Mouse (Mus musculus) embryonic facial prominence, embryonic 11.5 days (tissue): Measurements from ENCODE around the gene Erich3. TPM values are rescaled to one million over a fixed set of nuclear protein-coding genes. Genes with fewer than 3 reads are reported as not detected.

ENCODE experiments used
- ATAC-seq: fragments of 200-750 bp; cut with Nextera tagmentation; replicated peaks from 2 replicates; pipeline ENCODE4 v1.8.0; 2017; ENCODE audit warnings: low read depth; ENCODE audit not compliant: insufficient number of reproducible peaks, low FRiP score, low TSS enrichment
- DNase-seq: peaks from one replicate; pipeline ENCODE4 v3.0.0-alpha.2; 2015; ENCODE audit warnings: low spot score
- H3K27ac ChIP-seq: fragments of 300-500 bp; sonication (generic); replicated peaks from 2 replicates; pipeline ENCODE4 v1.5.1; 2014; ENCODE audit warnings: mild to moderate bottlenecking, low read depth, low read length, control low read depth
- H3K27me3 ChIP-seq: fragments of 300-500 bp; sonication (generic); 2 replicates; pipeline ENCODE4 v1.6.1; 2014; ENCODE audit warnings: mild to moderate bottlenecking, low read length, moderate library complexity, mixed read lengths; ENCODE audit not compliant: control insufficient read depth, insufficient read depth
- H3K36me3 ChIP-seq: fragments of 300-500 bp; sonication (generic); replicated peaks from 2 replicates; pipeline ENCODE4 v1.6.1; 2014; ENCODE audit warnings: low read depth, mild to moderate bottlenecking, low read length, moderate library complexity, mixed read lengths; ENCODE audit not compliant: control insufficient read depth, insufficient read depth
- H3K4me1 ChIP-seq: fragments of 300-500 bp; sonication (generic); 2 replicates; pipeline ENCODE4 v1.6.1; 2014; ENCODE audit warnings: low read length, mixed read lengths; ENCODE audit not compliant: control insufficient read depth, insufficient read depth
- H3K4me2 ChIP-seq: fragments of 300-500 bp; sonication (generic); 2 replicates; pipeline ENCODE4 v1.6.1; 2014; ENCODE audit warnings: low read depth, mild to moderate bottlenecking, control low read depth, low read length, moderate library complexity
- H3K4me3 ChIP-seq: fragments of 300-500 bp; sonication (generic); 2 replicates; pipeline ENCODE4 v1.5.1; 2014; ENCODE audit warnings: low read depth, low read length, control low read depth
- H3K9ac ChIP-seq: fragments of 300-500 bp; sonication (generic); replicated peaks from 2 replicates; pipeline ENCODE4 v1.6.1; 2014; ENCODE audit warnings: mild to moderate bottlenecking, control low read depth, low read length
- H3K9me3 ChIP-seq: fragments of 300-500 bp; sonication (generic); replicated peaks from 2 replicates; pipeline ENCODE4 v1.6.1; 2016; ENCODE audit warnings: mild to moderate bottlenecking, low read length, inconsistent platforms, mixed read lengths; ENCODE audit not compliant: control insufficient read depth
- WGBS: fragments of 180-500 bp; shearing (Covaris S2); extraction: QIAGEN DNeasy Blood & Tissue Kit; methylation state at CpG from one replicate; pipeline ENCODE4 v1.1.7; 2014; 5-methylcytosine and 5-hydroxymethylcytosine counted together
- polyA plus RNA-seq: library from polyadenylated mRNA; unstranded; fragments of >200 nt; fragmentation: Nextera tagmentation; extraction: Ambion mirVana; gene quantifications from 2 replicates; pipeline ENCODE4 v1.2.1, GENCODE M21; 2014

The Erich3 gene
- polyA plus RNA-seq, 1 experiment from 2014 or later, result 0.17 TPM

DNA sequence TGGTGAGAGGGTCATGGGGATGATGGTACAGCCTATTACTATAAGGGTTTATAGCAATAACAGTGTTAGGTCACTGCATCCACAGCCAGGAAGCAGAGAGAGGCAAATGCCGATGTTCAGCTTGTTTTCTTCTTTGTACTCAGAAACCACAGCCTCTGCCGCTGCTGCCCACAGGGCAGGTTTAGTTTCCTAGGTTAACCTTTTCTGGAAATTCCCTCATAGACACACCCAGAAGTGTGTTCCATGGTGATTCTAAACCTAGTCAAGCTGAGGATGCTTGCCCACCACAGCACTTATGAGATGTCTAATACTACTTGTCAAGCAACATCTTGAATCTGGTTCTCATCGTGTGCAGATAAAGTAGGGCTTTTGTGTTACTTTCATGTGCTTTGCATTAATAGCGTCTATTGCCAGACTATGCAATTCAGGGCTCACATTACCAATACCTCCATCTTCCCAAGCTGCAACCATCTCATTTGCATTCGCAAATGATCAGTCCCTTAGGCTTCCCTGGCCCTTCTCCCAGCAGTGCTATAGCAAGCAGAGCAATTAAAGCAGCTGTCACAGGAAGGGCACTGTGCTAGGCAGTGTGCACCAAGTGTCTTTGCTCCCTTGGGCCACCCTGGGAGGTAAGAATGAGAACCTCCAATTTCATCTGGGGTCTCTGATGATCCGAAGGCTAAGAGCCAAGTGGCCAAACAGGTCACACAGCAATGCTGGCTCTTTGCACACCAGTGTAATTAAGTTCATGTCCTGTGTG, 115.4 kb downstream of the Erich3 start:
- Histone ChIP-seq H3K27me3 (no peaks in the 10 kb centered on the region), H3K9ac (no peak overlapping the region), H3K36me3 (no peaks in the 10 kb centered on the region), H3K27ac (no peak overlapping the region), H3K4me1 (no peaks in the 10 kb centered on the region), H3K4me3 (no peak overlapping the region), H3K9me3 (no peaks in the 10 kb centered on the region), H3K4me2 (no peak overlapping the region)
- 50% methylated on average over 6 of the region's 6 CpGs for WGBS
- DNase-seq (peak; percentile 25), ATAC-seq (peak; percentile 63; the same call in 1 of the 2 replicates)

DNA sequence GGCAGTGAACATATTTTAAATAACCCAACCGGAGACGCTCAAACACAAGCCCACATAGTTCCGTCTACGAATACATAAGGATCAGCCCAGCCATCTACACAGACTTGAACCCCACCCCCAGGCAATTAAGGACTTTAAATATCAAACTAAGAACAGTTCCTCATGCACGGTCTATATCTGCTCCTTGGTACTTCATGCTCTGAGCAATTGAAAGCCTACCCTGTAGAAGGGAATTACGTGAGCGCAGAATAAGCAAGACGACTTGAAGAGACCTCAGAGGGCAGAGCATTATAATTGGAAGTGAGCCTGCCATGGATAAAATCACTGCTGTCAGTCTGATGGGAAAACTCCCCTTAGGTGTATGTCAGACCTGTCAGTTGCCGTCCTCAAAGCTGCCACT, 122.7 kb downstream of the Erich3 start:
- 90% methylated on average over 9 of the region's 9 CpGs for WGBS
- no peaks in the 10 kb centered on the region for H3K9me3 ChIP-seq
- no peaks in the 10 kb centered on the region for H3K27me3 ChIP-seq
- H3K4me2 ChIP-seq, result no peak overlapping the region
- H3K4me1 ChIP-seq, result no peaks in the 10 kb centered on the region
- H3K36me3 ChIP-seq, result no peaks in the 10 kb centered on the region
- ATAC-seq (no peak), DNase-seq (no peak)
- no peak overlapping the region for H3K4me3 ChIP-seq
- H3K9ac ChIP-seq, result no peak overlapping the region
- no peak overlapping the region for H3K27ac ChIP-seq

DNA sequence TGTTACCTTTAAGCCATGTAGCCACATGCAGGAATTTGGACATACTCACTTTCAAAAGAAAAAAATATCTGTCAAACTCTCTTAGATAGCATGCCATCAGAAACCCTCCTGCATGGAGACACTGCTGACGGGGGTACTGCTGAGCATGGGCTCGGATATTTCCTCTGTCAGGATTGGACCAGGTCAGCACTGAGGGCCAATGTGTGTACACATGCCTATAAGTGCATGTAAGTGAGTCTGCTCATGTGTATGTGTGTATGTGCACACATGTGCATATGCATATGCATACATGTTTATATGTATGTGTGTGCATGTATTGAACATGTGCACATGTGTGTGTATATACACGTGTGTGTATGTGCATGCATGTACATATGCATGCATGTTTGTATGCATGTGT, 124.0 kb downstream of the Erich3 start:
- Histone ChIP-seq H3K36me3 (no peaks in the 10 kb centered on the region), H3K4me2 (no peak overlapping the region), H3K9me3 (no peaks in the 10 kb centered on the region), H3K9ac (no peak overlapping the region), H3K4me1 (no peaks in the 10 kb centered on the region), H3K4me3 (no peak overlapping the region), H3K27ac (no peak overlapping the region), H3K27me3 (no peaks in the 10 kb centered on the region)
- ATAC-seq (no peak), DNase-seq (no peak)
- 77% methylated on average over 3 of the region's 3 CpGs for WGBS

DNA sequence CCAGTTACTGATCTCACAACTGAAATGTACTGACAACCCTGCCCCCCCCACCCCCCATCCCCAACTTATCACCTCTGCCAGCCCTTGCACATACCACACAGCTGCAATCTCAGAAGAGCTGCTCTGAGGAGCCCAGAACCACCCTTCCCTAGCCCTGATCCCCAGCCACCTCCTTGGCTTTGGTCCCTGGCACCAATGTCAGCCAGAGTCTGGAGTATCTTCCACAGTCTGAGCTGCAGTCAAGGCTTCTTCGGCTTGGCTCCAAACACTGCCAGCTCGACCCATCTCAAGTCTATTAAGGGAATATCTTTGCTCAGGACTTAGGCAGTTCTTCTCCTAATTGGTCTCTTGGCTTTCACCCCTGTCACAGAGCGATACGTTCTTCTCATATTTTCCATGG, 129.9 kb downstream of the Erich3 start:
- WGBS, result 90% methylated on average over 4 of the region's 4 CpGs
- ATAC-seq (no peak), DNase-seq (no peak)
- H3K9ac ChIP-seq, result no peak overlapping the region
- H3K36me3 ChIP-seq, result no peaks in the 10 kb centered on the region
- H3K9me3 ChIP-seq, result no peaks in the 10 kb centered on the region
- no peak overlapping the region for H3K27ac ChIP-seq
- H3K4me2 ChIP-seq, result no peak overlapping the region
- H3K4me1 ChIP-seq, result no peaks in the 10 kb centered on the region
- no peaks in the 10 kb centered on the region for H3K27me3 ChIP-seq
- no peak overlapping the region for H3K4me3 ChIP-seq

DNA sequence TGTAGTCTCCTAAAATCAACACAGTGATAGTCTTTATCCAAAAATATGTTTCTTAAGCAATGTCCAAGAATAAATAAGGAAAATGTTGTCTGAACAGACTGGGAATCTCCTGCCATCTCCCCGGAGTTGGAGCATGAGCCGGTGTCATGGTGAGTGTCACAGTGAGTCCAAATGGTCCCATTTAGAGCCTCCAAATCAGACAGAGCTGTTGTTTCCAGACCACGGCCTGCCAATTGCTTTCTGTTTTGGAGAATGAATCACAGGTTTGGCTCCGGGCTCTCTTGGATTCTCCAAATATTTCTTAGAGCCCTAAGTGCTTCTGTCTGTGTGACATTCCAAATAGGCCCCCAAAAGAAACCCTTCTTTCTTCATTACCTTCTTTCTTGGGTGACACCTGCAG, 135.1 kb downstream of the Erich3 start:
- DNase-seq (no peak), ATAC-seq (no peak)
- no peaks in the 10 kb centered on the region for H3K27me3 ChIP-seq
- no peak overlapping the region for H3K9ac ChIP-seq
- no peak overlapping the region for H3K27ac ChIP-seq
- H3K36me3 ChIP-seq, result no peaks in the 10 kb centered on the region
- no peaks in the 10 kb centered on the region for H3K9me3 ChIP-seq
- no peaks in the 10 kb centered on the region for H3K4me1 ChIP-seq
- H3K4me3 ChIP-seq, result no peak overlapping the region
- 82% methylated on average over 4 of the region's 4 CpGs for WGBS
- H3K4me2 ChIP-seq, result no peak overlapping the region

DNA sequence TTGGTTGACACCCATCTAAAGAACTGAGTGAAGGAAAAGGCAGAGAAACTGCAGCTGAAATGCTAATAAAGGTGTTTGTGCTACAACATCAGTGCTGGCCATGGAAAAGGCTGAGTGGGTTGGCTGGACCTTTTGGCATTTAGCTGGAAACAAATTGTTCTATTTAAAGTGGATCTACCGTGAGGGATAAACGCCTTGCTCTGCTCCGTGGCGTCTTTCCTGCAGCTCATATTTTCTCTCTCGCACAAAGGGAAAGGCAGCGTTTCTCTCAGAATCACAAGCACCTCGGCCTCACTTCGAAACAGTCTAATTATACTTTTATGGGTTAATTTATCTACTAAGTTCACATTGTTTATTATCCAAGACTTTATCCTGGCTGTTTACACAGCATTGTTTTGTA, 136.8 kb downstream of the Erich3 start:
- no peak overlapping the region for H3K27ac ChIP-seq
- no peaks in the 10 kb centered on the region for H3K36me3 ChIP-seq
- WGBS, result 84% methylated on average over 8 of the region's 8 CpGs
- no peak for DNase-seq
- H3K4me3 ChIP-seq, result no peak overlapping the region
- H3K4me1 ChIP-seq, result no peaks in the 10 kb centered on the region
- no peak for ATAC-seq
- H3K27me3 ChIP-seq, result no peaks in the 10 kb centered on the region
- no peaks in the 10 kb centered on the region for H3K9me3 ChIP-seq
- no peak overlapping the region for H3K9ac ChIP-seq
- H3K4me2 ChIP-seq, result no peak overlapping the region

DNA sequence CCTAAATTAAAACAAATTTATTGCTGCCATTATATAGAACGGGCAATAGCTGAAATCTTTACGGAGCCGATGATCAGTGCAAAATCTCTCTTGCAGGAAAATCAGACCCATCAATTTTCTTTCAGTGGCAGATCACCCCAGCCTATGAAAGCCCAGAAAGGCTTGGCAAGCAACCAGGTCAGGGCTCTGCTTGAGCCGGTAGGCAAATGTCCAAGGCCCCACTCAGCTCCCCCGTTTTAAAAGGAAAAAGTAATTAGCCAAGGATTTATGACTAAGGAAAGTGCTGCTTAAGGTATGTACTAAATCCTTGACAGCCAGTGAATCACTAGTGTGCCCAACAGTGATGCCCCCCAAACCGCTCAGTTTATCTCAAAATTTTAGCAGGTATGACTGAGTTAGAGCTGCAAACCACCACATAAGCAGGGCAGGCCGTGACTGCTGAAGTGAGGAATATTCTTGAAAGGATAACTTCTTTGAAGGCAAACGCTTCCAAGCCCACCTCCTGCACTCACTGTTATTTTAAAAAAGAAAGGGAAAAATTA, 137.3 kb downstream of the Erich3 start:
- no peak overlapping the region for H3K9ac ChIP-seq
- H3K4me1 ChIP-seq, result no peaks in the 10 kb centered on the region
- no peaks in the 10 kb centered on the region for H3K27me3 ChIP-seq
- no peak overlapping the region for H3K4me3 ChIP-seq
- no peak overlapping the region for H3K4me2 ChIP-seq
- no peaks in the 10 kb centered on the region for H3K9me3 ChIP-seq
- WGBS, result 87% methylated on average over 8 of the region's 8 CpGs
- H3K36me3 ChIP-seq, result no peaks in the 10 kb centered on the region
- DNase-seq (no peak), ATAC-seq (no peak)
- no peak overlapping the region for H3K27ac ChIP-seq

DNA sequence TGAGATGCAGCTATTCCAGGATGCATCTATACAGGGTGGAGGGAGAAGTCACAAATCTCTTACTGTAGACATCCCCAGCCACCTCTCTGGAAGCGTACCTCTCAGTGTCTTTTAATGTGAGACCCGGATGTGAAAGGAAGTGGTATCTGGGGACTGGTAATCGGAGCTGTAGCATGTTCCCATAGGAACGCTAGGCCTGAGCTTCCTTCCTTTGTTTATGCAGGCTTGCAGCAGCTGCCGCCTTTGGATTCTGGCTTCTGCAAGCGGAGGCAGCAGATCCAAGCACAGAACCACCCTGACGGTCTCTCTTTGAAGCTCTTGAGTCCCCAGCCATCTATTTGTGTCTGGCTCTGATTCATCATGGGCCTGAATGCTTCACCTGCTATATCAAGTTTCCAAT, 143.0 kb downstream of the Erich3 start:
- Histone ChIP-seq H3K9ac (no peak overlapping the region), H3K36me3 (no peaks in the 10 kb centered on the region), H3K27ac (0 out of 2 replicates have a peak overlapping the region, but pooled peaks have one; percentile 8), H3K9me3 (no peaks in the 10 kb centered on the region), H3K27me3 (no peaks in the 10 kb centered on the region), H3K4me1 (no peaks in the 10 kb centered on the region), H3K4me2 (no peak overlapping the region), H3K4me3 (no peak overlapping the region)
- ATAC-seq (peak; percentile 76), DNase-seq (peak; percentile 60)
- 28% methylated on average over 7 of the region's 7 CpGs for WGBS
